Mouse (Mus musculus) cortical plate, adult 2 months (tissue): ENCODE data around the gene Six2. TPM values are rescaled to one million over a fixed set of nuclear protein-coding genes. Genes with fewer than 3 reads are reported as not detected.
"Not testable (repeated sequence)": the region's sequence is repeated elsewhere in the genome, so short reads cannot be mapped to it uniquely, and the experiment has no call there.

Source experiments
- H3K27ac ChIP-seq: fragments of 200-500 bp; 2 replicates; pipeline ENCODE4 v1.5.1; 2012; ENCODE audit warnings: low read length, control low read depth, inconsistent platforms; ENCODE audit not compliant: insufficient read depth
- H3K4me1 ChIP-seq: fragments of 200-500 bp; 2 replicates; pipeline ENCODE4 v1.6.1; 2011; ENCODE audit warnings: low read length; ENCODE audit not compliant: control insufficient read depth, insufficient read depth
- H3K4me3 ChIP-seq: fragments of 200-500 bp; 2 replicates; pipeline ENCODE4 v1.5.1; 2011; ENCODE audit warnings: mild to moderate bottlenecking, low read length, control low read depth; ENCODE audit not compliant: insufficient read depth
- CTCF ChIP-seq: fragments of 200-500 bp; IDR thresholded peaks from 2 replicates; pipeline ENCODE4 v1.5.1; 2011; ENCODE audit warnings: mild to moderate bottlenecking, control low read depth, low read length; ENCODE audit not compliant: insufficient read depth; ENCODE audit errors: extremely low read depth
- POLR2A ChIP-seq: fragments of 200-500 bp; IDR thresholded peaks from 2 replicates; pipeline ENCODE4 v1.6.1; 2011; ENCODE audit warnings: mild to moderate bottlenecking, low read length, control low read depth; ENCODE audit not compliant: insufficient read depth; ENCODE audit errors: extremely low read depth
- polyA plus RNA-seq: library from polyadenylated mRNA; depleted of rRNA; stranded (reverse); fragments of >200 nt; gene quantifications from 2 replicates; pipeline ENCODE4 v1.2.3, GENCODE M21; 2012

Gene Six2
- polyA plus RNA-seq, 1 experiment, result 0.48 TPM

- no peak overlapping the region for H3K4me3 ChIP-seq
- no peaks in the 10 kb centered on the region for H3K4me1 ChIP-seq
- TF ChIP-seq POLR2A (no peak), CTCF (no peak)
- no peak overlapping the region for H3K27ac ChIP-seq
Measured at GRCm38 (mm10) chr17:85685689-85686281, 2.3 kb downstream of the Six2 start.

- no peaks in the 10 kb centered on the region for H3K4me1 ChIP-seq
- no peak overlapping the region for H3K27ac ChIP-seq
- TF ChIP-seq POLR2A, result no peak
- no peak for TF ChIP-seq CTCF
- H3K4me3 ChIP-seq, result no peak overlapping the region
Measured at GRCm38 (mm10) chr17:85684841-85685688, 3.0 kb downstream of the Six2 start.

GRCm38 (mm10) chr17:85684436-85684835 lies 3.6 kb downstream of the Six2 start:
- not testable (repeated sequence) for H3K27ac ChIP-seq, H3K4me1 ChIP-seq, H3K4me3 ChIP-seq

- no peaks in the 10 kb centered on the region for H3K4me1 ChIP-seq
- no peak overlapping the region for H3K27ac ChIP-seq
- TF ChIP-seq POLR2A, result no peak
- no peak for TF ChIP-seq CTCF
- H3K4me3 ChIP-seq, result no peak overlapping the region
Measured at GRCm38 (mm10) chr17:85683984-85684307, 4.1 kb downstream of the Six2 start.

GRCm38 (mm10) chr17:85683111-85683983 lies 4.7 kb downstream of the Six2 start:
- TF ChIP-seq POLR2A, result no peak
- TF ChIP-seq CTCF, result no peak
- no peaks in the 10 kb centered on the region for H3K4me1 ChIP-seq
- H3K27ac ChIP-seq, result no peak overlapping the region
- no peak overlapping the region for H3K4me3 ChIP-seq

GRCm38 (mm10) chr17:85682181-85682710 lies 5.8 kb downstream of the Six2 start:
- Histone ChIP-seq H3K27ac (no peak overlapping the region), H3K4me3 (no peak overlapping the region), H3K4me1 (no peaks in the 10 kb centered on the region)
- TF ChIP-seq POLR2A, result no peak
- no peak for TF ChIP-seq CTCF

GRCm38 (mm10) chr17:85681741-85682140 lies 6.3 kb downstream of the Six2 start:
- TF ChIP-seq POLR2A (no peak), CTCF (no peak)
- Histone ChIP-seq H3K27ac (no peak overlapping the region), H3K4me3 (no peak overlapping the region), H3K4me1 (no peaks in the 10 kb centered on the region)

GRCm38 (mm10) chr17:85680851-85681550 lies 7.1 kb downstream of the Six2 start:
- H3K4me3 ChIP-seq, result no peak overlapping the region
- no peaks in the 10 kb centered on the region for H3K4me1 ChIP-seq
- H3K27ac ChIP-seq, result no peak overlapping the region
- TF ChIP-seq CTCF (no peak), POLR2A (no peak)

GRCm38 (mm10) chr17:85680116-85680850 lies 7.8 kb downstream of the Six2 start:
- no peaks in the 10 kb centered on the region for H3K4me1 ChIP-seq
- no peak overlapping the region for H3K27ac ChIP-seq
- TF ChIP-seq POLR2A (no peak), CTCF (no peak)
- no peak overlapping the region for H3K4me3 ChIP-seq
